Mouse (Mus musculus) lung, adult 2 months (tissue): Measurements from ENCODE around the gene Opn4.

ENCODE experiments used
- CTCF ChIP-seq: fragments of 200-500 bp; IDR thresholded peaks from 2 replicates; pipeline ENCODE4 v1.5.1; 2011; ENCODE audit warnings: mild to moderate bottlenecking, low read length, control low read depth; ENCODE audit not compliant: insufficient read depth
- POLR2A ChIP-seq: fragments of 200-500 bp; IDR thresholded peaks from 2 replicates; pipeline ENCODE4 v1.6.1; 2011; ENCODE audit warnings: low read depth, mild to moderate bottlenecking, control low read depth, low read length, borderline replicate concordance; ENCODE audit errors: extremely low read depth

DNA sequence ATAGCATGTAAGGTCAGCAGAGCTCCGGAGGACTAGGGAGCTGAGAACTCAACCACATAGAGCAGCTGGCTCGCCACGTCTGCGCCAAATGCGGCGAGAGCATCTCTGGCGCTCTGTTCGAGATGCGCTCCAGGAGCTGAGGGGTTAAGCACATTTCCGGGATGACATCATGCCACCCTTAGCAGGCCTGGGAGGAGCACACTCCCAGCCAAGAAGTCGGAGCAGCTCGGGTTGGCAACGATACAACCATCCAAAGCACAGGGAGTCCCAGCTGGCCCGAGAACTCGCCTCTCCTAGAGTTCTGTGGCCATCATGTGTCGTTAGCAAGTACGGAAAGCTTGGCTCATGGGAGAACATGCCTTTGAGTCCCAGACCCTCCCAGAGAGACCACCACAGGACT is 34.2 kb downstream of the Opn4 start:
- no peak for TF ChIP-seq CTCF
- no peak for TF ChIP-seq POLR2A
